Mouse (Mus musculus) liver, embryonic 16.5 days (tissue): ENCODE results near the gene Osbpl11. TPM values are rescaled to one million over a fixed set of nuclear protein-coding genes. Genes with fewer than 3 reads are reported as not detected.
"Not testable (repeated sequence)": the region's sequence is repeated elsewhere in the genome, so short reads cannot be mapped to it uniquely, and the experiment has no call there.

Source experiments
- ATAC-seq: fragments of 200-750 bp; cut with Nextera tagmentation; 2 replicates; pipeline ENCODE4 v1.8.0; 2017; ENCODE audit warnings: low read depth, mild to moderate bottlenecking, moderate number of reproducible peaks, moderate library complexity
- H3K27ac ChIP-seq: fragments of 300-500 bp; sonication (generic); 2 replicates; pipeline ENCODE4 v1.5.1; 2014; ENCODE audit warnings: mild to moderate bottlenecking, low read length
- H3K27me3 ChIP-seq: fragments of 300-500 bp; sonication (generic); 2 replicates; pipeline ENCODE4 v1.6.1; 2014; ENCODE audit warnings: low read depth, low read length, mixed read lengths; ENCODE audit not compliant: control insufficient read depth, insufficient read depth
- H3K36me3 ChIP-seq: fragments of 300-500 bp; sonication (generic); 2 replicates; pipeline ENCODE4 v1.6.1; 2014; ENCODE audit warnings: mild to moderate bottlenecking; ENCODE audit not compliant: control insufficient read depth, insufficient read depth
- H3K4me1 ChIP-seq: fragments of 300-500 bp; sonication (generic); 2 replicates; pipeline ENCODE4 v1.6.1; 2014; ENCODE audit warnings: low read depth, low read length, mixed read lengths; ENCODE audit not compliant: control insufficient read depth
- H3K4me2 ChIP-seq: fragments of 300-500 bp; sonication (generic); 2 replicates; pipeline ENCODE4 v1.6.1; 2014; ENCODE audit warnings: low read depth, low read length, mixed read lengths
- H3K4me3 ChIP-seq: fragments of 300-500 bp; sonication (generic); 2 replicates; pipeline ENCODE4 v1.5.1; 2014; ENCODE audit warnings: low read depth, mild to moderate bottlenecking, low read length
- H3K9ac ChIP-seq: fragments of 300-500 bp; sonication (generic); 2 replicates; pipeline ENCODE4 v1.6.1; 2014; ENCODE audit warnings: low read depth, low read length
- H3K9me3 ChIP-seq: fragments of 300-500 bp; sonication (generic); replicated peaks from 2 replicates; pipeline ENCODE4 v1.6.1; 2016; ENCODE audit warnings: low read length; ENCODE audit not compliant: control insufficient read depth
- WGBS: fragments of 180-500 bp; shearing (Covaris S2); extraction: QIAGEN DNeasy Blood & Tissue Kit; methylation state at CpG from one replicate; pipeline ENCODE4 v1.1.7; 2014; ENCODE audit not compliant: insufficient replicate concordance; 5-methylcytosine and 5-hydroxymethylcytosine counted together
- polyA plus RNA-seq: library from polyadenylated mRNA; unstranded; fragments of >200 nt; fragmentation: Nextera tagmentation; extraction: Ambion mirVana; gene quantifications from 2 replicates; pipeline ENCODE4 v1.2.1, GENCODE M21; 2015

The Osbpl11 gene
- polyA plus RNA-seq, 1 experiment from 2014 or later, result 4.4 TPM

DNA sequence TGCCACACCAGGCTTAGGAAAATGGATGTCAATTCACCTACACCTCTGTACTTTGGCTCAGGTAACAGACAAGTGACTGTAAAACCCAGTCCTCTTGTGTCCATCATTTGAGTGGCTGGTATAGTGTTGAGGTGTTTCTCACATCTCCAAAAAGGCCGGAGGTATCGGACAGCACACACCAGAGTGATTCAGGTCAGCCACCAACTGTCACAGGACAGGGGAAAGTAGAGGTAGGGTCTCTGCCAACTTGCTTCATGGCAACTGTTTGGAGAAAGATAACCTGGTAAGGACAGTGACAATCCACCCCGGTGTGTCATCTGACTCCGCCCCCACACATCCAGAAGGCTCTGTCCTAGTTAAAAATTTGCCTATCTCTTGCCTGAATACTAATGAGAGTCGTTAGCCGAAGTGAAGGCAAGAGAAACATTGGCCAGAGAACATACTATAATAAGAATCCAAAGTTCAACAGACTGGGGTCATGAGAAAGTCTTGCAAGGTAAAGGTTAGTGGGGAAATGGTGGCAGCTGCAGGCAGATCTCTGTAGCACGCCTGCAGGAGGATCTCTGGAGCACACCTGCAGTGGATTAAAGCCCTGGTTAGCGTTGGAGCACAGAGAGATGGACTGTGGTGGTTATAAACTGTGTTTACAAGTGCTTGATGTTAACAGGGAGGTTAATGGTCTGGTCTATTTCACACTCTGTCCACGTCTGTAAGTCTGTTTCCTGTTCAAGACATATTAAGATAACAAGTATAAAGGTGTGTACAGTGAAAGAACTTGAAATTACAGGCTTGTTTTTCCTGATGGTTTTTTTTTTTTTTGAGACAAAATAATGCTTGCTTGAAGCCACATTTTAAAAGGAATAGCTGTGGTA, 13.9 kb upstream of the Osbpl11 start:
- 46% methylated on average over 9 of the region's 9 CpGs for WGBS
- ATAC-seq, result no peak
- Histone ChIP-seq H3K27ac (no peak overlapping the region), H3K4me2 (no peak overlapping the region), H3K4me1 (no peaks in the 10 kb centered on the region; the same call in 1 of the 2 replicates), H3K4me3 (no peak overlapping the region), H3K36me3 (no peaks in the 10 kb centered on the region), H3K9ac (no peak overlapping the region), H3K9me3 (no peaks in the 10 kb centered on the region), H3K27me3 (no peaks in the 10 kb centered on the region)

GRCm38 (mm10) chr16:33171800-33172199, 13.1 kb upstream of the Osbpl11 start:
- Histone ChIP-seq H3K9ac (no peak overlapping the region), H3K9me3 (no peaks in the 10 kb centered on the region), H3K27me3 (no peaks in the 10 kb centered on the region), H3K4me3 (no peak overlapping the region), H3K4me2 (no peak overlapping the region), H3K27ac (no peak overlapping the region), H3K36me3 (no peaks in the 10 kb centered on the region), H3K4me1 (no peaks in the 10 kb centered on the region; the same call in 1 of the 2 replicates)
- 66% methylated on average over 6 of the region's 6 CpGs for WGBS
- ATAC-seq, result no peak

GRCm38 (mm10) chr16:33173151-33173550, 11.7 kb upstream of the Osbpl11 start:
- Histone ChIP-seq H3K27me3 (no peaks in the 10 kb centered on the region), H3K4me3 (no peak overlapping the region), H3K9me3 (no peaks in the 10 kb centered on the region), H3K9ac (no peak overlapping the region), H3K4me1 (no peaks in the 10 kb centered on the region; the same call in 1 of the 2 replicates), H3K36me3 (no peaks in the 10 kb centered on the region), H3K4me2 (no peak overlapping the region), H3K27ac (no peak overlapping the region)
- ATAC-seq, result no peak
- WGBS, result 47% methylated on average over 5 of the region's 5 CpGs

DNA sequence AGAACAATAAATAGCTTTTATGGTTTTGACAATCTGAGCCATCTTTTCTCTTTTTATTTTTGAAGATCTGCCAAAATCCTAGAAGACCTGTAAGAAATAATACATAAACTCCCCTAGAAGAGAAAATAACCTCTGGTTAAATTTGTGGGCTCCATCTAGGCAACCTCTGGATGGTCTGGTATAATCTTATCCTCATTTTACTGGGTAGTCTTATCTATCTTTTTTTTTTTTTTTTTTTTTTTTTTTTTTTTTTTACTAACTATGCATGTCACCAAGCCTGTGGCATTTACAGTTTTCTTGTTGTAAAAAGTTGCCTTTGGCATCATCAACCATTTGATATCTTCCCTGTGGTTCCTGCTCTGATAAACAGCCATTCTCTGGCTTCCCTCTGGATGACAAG, 10.2 kb upstream of the Osbpl11 start:
- no peak for ATAC-seq
- no peaks in the 10 kb centered on the region for H3K9me3 ChIP-seq
- H3K27ac ChIP-seq, result no peak overlapping the region
- H3K9ac ChIP-seq, result no peak overlapping the region
- no peak overlapping the region for H3K4me2 ChIP-seq
- H3K27me3 ChIP-seq, result no peaks in the 10 kb centered on the region
- H3K4me3 ChIP-seq, result no peak overlapping the region
- H3K36me3 ChIP-seq, result no peaks in the 10 kb centered on the region
- H3K4me1 ChIP-seq, result no peaks in the 10 kb centered on the region; the same call in 1 of the 2 replicates

- H3K4me1 ChIP-seq, H3K9me3 ChIP-seq, H3K27ac ChIP-seq, ATAC-seq, H3K4me3 ChIP-seq, H3K9ac ChIP-seq, H3K27me3 ChIP-seq, H3K4me2 ChIP-seq, H3K36me3 ChIP-seq: not testable (repeated sequence)
- 81% methylated on average over 5 of the region's 5 CpGs for WGBS
These were observed 8.0 kb upstream of the Osbpl11 start for GRCm38 (mm10) chr16:33176831-33177230.

DNA sequence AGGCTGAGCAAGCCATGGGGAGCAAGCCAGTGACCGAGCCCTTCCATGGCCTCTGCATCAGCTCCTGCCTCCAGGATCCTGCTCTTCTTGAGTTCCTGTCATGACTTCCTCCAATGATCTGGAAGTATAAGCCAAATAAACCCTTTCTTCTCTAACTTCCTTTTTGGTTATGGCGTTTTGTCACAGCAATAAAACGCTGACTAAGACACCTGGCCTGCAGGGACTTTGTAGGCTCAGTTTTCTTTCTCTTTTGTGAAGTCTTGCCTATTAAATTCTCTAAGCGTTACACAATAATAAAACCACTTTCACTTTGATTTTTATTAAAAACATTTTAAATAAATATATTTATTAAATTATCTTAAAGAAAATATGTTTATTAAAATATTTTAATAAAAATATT, 7.1 kb upstream of the Osbpl11 start:
- H3K4me1 ChIP-seq, result no peaks in the 10 kb centered on the region
- H3K36me3 ChIP-seq, result no peaks in the 10 kb centered on the region
- 58% methylated on average over 4 of the region's 4 CpGs for WGBS
- ATAC-seq, result no peak
- no peaks in the 10 kb centered on the region for H3K27me3 ChIP-seq
- no peak overlapping the region for H3K4me3 ChIP-seq
- H3K27ac ChIP-seq, result no peak overlapping the region
- H3K4me2 ChIP-seq, result no peak overlapping the region
- no peaks in the 10 kb centered on the region for H3K9me3 ChIP-seq
- no peak overlapping the region for H3K9ac ChIP-seq

DNA sequence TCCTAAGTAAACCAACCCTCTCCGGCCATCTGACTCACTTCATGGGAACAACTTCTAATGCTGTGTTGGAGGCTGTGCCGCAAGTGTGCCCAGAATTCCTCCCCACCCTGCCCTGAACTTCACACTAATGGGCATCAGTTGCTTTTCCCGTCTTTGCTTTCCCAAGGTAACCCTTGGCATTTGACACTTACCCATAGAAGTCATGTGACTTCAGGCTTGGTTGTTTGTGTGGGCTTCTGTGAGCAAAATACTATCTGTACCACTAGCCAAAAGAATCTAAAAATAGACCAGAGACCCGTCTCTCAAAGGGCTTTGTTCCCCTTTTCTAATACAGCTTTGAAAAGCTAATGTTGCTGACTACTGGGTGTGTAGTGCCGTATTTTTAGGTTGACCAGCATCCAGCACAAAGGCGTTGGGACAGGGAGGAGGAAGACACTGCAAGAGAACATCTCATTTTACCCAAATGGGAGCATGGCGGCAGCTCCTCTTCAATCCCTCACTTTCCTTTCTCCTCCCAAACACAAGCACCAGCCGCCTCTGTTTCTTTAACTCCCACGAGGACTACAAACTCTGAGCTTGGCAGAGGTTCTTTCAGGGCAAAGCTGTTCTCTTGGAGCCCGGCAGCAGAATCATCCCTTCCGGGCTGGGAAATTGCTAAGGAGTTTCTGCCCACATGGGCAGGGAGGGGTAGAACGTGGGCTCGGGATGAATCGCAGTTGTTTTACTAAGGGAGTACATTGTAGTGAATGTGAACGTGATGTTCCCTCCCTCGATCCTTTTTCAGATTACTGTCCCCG, 6.4 kb upstream of the Osbpl11 start:
- H3K9ac ChIP-seq, result no peak overlapping the region
- H3K4me2 ChIP-seq, result no peak overlapping the region

GRCm38 (mm10) chr16:33179222-33179621, 5.6 kb upstream of the Osbpl11 start:
- ATAC-seq, H3K9ac ChIP-seq, H3K36me3 ChIP-seq, H3K27ac ChIP-seq, H3K9me3 ChIP-seq, H3K4me3 ChIP-seq, H3K27me3 ChIP-seq, H3K4me1 ChIP-seq, H3K4me2 ChIP-seq: not testable (repeated sequence)
- 74% methylated on average over 8 of the region's 10 CpGs for WGBS

More for the DNA sequence above, 6.4 kb upstream of the Osbpl11 start:
- Histone ChIP-seq H3K27ac (no peak overlapping the region), H3K27me3 (no peaks in the 10 kb centered on the region), H3K4me3 (no peak overlapping the region), H3K4me1 (no peaks in the 10 kb centered on the region), H3K36me3 (no peaks in the 10 kb centered on the region), H3K9me3 (no peaks in the 10 kb centered on the region)
- no peak for ATAC-seq
- 39% methylated on average over 17 of the region's 17 CpGs for WGBS

- Histone ChIP-seq H3K36me3 (no peaks in the 10 kb centered on the region), H3K4me2 (no peak overlapping the region), H3K4me1 (no peaks in the 10 kb centered on the region), H3K9me3 (no peaks in the 10 kb centered on the region), H3K27ac (no peak overlapping the region), H3K4me3 (no peak overlapping the region), H3K9ac (no peak overlapping the region), H3K27me3 (no peaks in the 10 kb centered on the region)
- 50% methylated on average over 3 of the region's 3 CpGs for WGBS
- no peak for ATAC-seq
These were observed 5.0 kb upstream of the Osbpl11 start for GRCm38 (mm10) chr16:33179911-33180310.
